Mouse (Mus musculus) midbrain, embryonic 12.5 days (tissue): Measurements from ENCODE around the gene Zan. TPM values are rescaled to one million over a fixed set of nuclear protein-coding genes. Genes with fewer than 3 reads are reported as not detected.

Source experiments
- ATAC-seq: fragments of 200-750 bp; cut with Nextera tagmentation; 2 replicates; pipeline ENCODE4 v1.8.0; 2017; ENCODE audit warnings: low read depth, moderate TSS enrichment, moderate library complexity; ENCODE audit not compliant: low FRiP score
- H3K27ac ChIP-seq: fragments of 300-500 bp; sonication (generic); replicated peaks from 2 replicates; pipeline ENCODE4 v1.5.1; 2016; ENCODE audit warnings: mild to moderate bottlenecking
- H3K27me3 ChIP-seq: fragments of 300-500 bp; sonication (generic); 2 replicates; pipeline ENCODE4 v1.6.1; 2016; ENCODE audit warnings: mild to moderate bottlenecking
- H3K36me3 ChIP-seq: fragments of 300-500 bp; sonication (generic); 2 replicates; pipeline ENCODE4 v1.6.1; 2016
- H3K4me1 ChIP-seq: fragments of 300-500 bp; sonication (generic); 2 replicates; pipeline ENCODE4 v1.6.1; 2016
- H3K4me2 ChIP-seq: fragments of 300-500 bp; sonication (generic); replicated peaks from 2 replicates; pipeline ENCODE4 v1.6.1; 2016; ENCODE audit warnings: mild to moderate bottlenecking, moderate library complexity
- H3K4me3 ChIP-seq: fragments of 300-500 bp; sonication (generic); 2 replicates; pipeline ENCODE4 v1.5.1; 2016; ENCODE audit warnings: mild to moderate bottlenecking
- H3K9ac ChIP-seq: fragments of 300-500 bp; sonication (generic); replicated peaks from 2 replicates; pipeline ENCODE4 v1.6.1; 2016; ENCODE audit warnings: mild to moderate bottlenecking, moderate library complexity
- H3K9me3 ChIP-seq: fragments of 300-500 bp; sonication (generic); 2 replicates; pipeline ENCODE4 v1.6.1; 2016; ENCODE audit warnings: mild to moderate bottlenecking
- WGBS: fragments of 180-500 bp; shearing (Covaris S2); methylation state at CpG from one replicate; pipeline ENCODE4 v1.1.7; 2016; 5-methylcytosine and 5-hydroxymethylcytosine counted together
- polyA plus RNA-seq: library from polyadenylated mRNA; unstranded; fragments of >200 nt; fragmentation: Nextera tagmentation; extraction: Ambion mirVana; gene quantifications from 2 replicates; pipeline ENCODE4 v1.2.1, GENCODE M21; 2016

Zan gene
- polyA plus RNA-seq, 1 experiment from 2014 or later: 0.03 TPM

GRCm38 (mm10) chr5:137394456-137394855 is 82.4 kb downstream of the Zan start:
- H3K36me3 ChIP-seq: no peaks in the 10 kb centered on the region
- ATAC-seq: no peak
- 47% methylated on average over 7 of the region's 7 CpGs for WGBS
- H3K9me3 ChIP-seq: no peaks in the 10 kb centered on the region
- H3K4me1 ChIP-seq: no peaks in the 10 kb centered on the region
- no peak overlapping the region for H3K4me3 ChIP-seq
- peaks cover 4% of the 10 kb centered on the region; the same call in 1 of the 2 replicates for H3K27me3 ChIP-seq
- no peak overlapping the region for H3K9ac ChIP-seq
- no peak overlapping the region for H3K4me2 ChIP-seq
- no peak overlapping the region for H3K27ac ChIP-seq

- Histone ChIP-seq H3K27ac (no peak overlapping the region), H3K36me3 (no peaks in the 10 kb centered on the region), H3K4me1 (no peaks in the 10 kb centered on the region), H3K27me3 (peaks cover 4% of the 10 kb centered on the region; the same call in 1 of the 2 replicates), H3K9ac (no peak overlapping the region), H3K4me3 (no peak overlapping the region), H3K4me2 (no peak overlapping the region), H3K9me3 (no peaks in the 10 kb centered on the region)
- WGBS: 81% methylated on average over 8 of the region's 8 CpGs
- ATAC-seq: no peak
Observed at GRCm38 (mm10) chr5:137391641-137392040, 85.2 kb downstream of the Zan start.

- WGBS: 84% methylated on average over 7 of the region's 7 CpGs
- Histone ChIP-seq H3K27me3 (no peaks in the 10 kb centered on the region), H3K4me2 (no peak overlapping the region), H3K36me3 (no peaks in the 10 kb centered on the region), H3K9me3 (no peaks in the 10 kb centered on the region), H3K4me1 (no peaks in the 10 kb centered on the region), H3K27ac (no peak overlapping the region), H3K4me3 (no peak overlapping the region), H3K9ac (no peak overlapping the region)
- no peak for ATAC-seq
Observed at GRCm38 (mm10) chr5:137386712-137387111, 90.2 kb downstream of the Zan start.

- 80% methylated on average over 7 of the region's 7 CpGs for WGBS
- Histone ChIP-seq H3K27ac (no peak overlapping the region), H3K4me2 (no peak overlapping the region), H3K36me3 (no peaks in the 10 kb centered on the region), H3K4me3 (no peak overlapping the region), H3K9me3 (no peaks in the 10 kb centered on the region), H3K27me3 (no peaks in the 10 kb centered on the region), H3K4me1 (no peaks in the 10 kb centered on the region), H3K9ac (no peak overlapping the region)
- ATAC-seq: no peak
Observed at GRCm38 (mm10) chr5:137383441-137383840, 93.4 kb downstream of the Zan start.

- Histone ChIP-seq H3K9me3 (no peaks in the 10 kb centered on the region), H3K4me1 (peaks cover 4% of the 10 kb centered on the region; the same call in 1 of the 2 replicates), H3K36me3 (no peaks in the 10 kb centered on the region), H3K4me3 (no peak overlapping the region), H3K27me3 (no peaks in the 10 kb centered on the region), H3K27ac (no peak overlapping the region), H3K4me2 (no peak overlapping the region), H3K9ac (no peak overlapping the region)
- ATAC-seq: no peak
- 59% methylated on average over 4 of the region's 4 CpGs for WGBS
Observed at GRCm38 (mm10) chr5:137381152-137381551, 95.7 kb downstream of the Zan start.

GRCm38 (mm10) chr5:137377603-137378002 is 99.3 kb downstream of the Zan start:
- Histone ChIP-seq H3K27ac (no peak overlapping the region), H3K4me2 (no peak overlapping the region; the same call in 1 of the 2 replicates), H3K36me3 (peaks cover 22% of the 10 kb centered on the region), H3K4me1 (peaks cover 6% of the 10 kb centered on the region), H3K9me3 (no peaks in the 10 kb centered on the region), H3K9ac (no peak overlapping the region), H3K4me3 (no peak overlapping the region), H3K27me3 (no peaks in the 10 kb centered on the region)
- ATAC-seq: no peak
- 45% methylated on average over 10 of the region's 15 CpGs for WGBS

GRCm38 (mm10) chr5:137377176-137377575 is 99.7 kb downstream of the Zan start:
- Histone ChIP-seq H3K4me3 (no peak overlapping the region), H3K27me3 (no peaks in the 10 kb centered on the region), H3K4me2 (no peak overlapping the region; the same call in 1 of the 2 replicates), H3K36me3 (peaks cover 26% of the 10 kb centered on the region), H3K9me3 (no peaks in the 10 kb centered on the region), H3K4me1 (peaks cover 6% of the 10 kb centered on the region), H3K27ac (no peak overlapping the region), H3K9ac (no peak overlapping the region)
- 38% methylated on average over 10 of the region's 11 CpGs for WGBS
- no peak for ATAC-seq

- H3K27ac ChIP-seq: no peak overlapping the region
- H3K4me2 ChIP-seq: no peak overlapping the region
- no peak overlapping the region for H3K9ac ChIP-seq
- ATAC-seq: 0 out of 2 replicates have a peak, but pooled peaks have one; percentile 52
- H3K27me3 ChIP-seq: no peaks in the 10 kb centered on the region
- peaks cover 31% of the 10 kb centered on the region for H3K36me3 ChIP-seq
- H3K4me3 ChIP-seq: no peak overlapping the region
- H3K9me3 ChIP-seq: no peaks in the 10 kb centered on the region
- WGBS: 53% methylated on average over 9 of the region's 9 CpGs
- H3K4me1 ChIP-seq: peaks cover 6% of the 10 kb centered on the region
Observed at GRCm38 (mm10) chr5:137376722-137377121, 100.1 kb downstream of the Zan start.

- Histone ChIP-seq H3K4me2 (no peak overlapping the region), H3K27me3 (no peaks in the 10 kb centered on the region), H3K27ac (no peak overlapping the region), H3K4me1 (peaks cover 6% of the 10 kb centered on the region), H3K9ac (no peak overlapping the region), H3K9me3 (no peaks in the 10 kb centered on the region), H3K36me3 (peaks cover 36% of the 10 kb centered on the region), H3K4me3 (no peak overlapping the region)
- ATAC-seq: no peak
- WGBS: 39% methylated on average over 7 of the region's 7 CpGs
Observed at GRCm38 (mm10) chr5:137376198-137376597, 100.7 kb downstream of the Zan start.

GRCm38 (mm10) chr5:137375627-137376026 is 101.2 kb downstream of the Zan start:
- ATAC-seq: no peak
- H3K27ac ChIP-seq: no peak overlapping the region; the same call in 1 of the 2 replicates
- H3K9ac ChIP-seq: no peak overlapping the region
- H3K4me3 ChIP-seq: no peak overlapping the region
- no peak overlapping the region for H3K4me2 ChIP-seq
- no peaks in the 10 kb centered on the region for H3K27me3 ChIP-seq
- H3K9me3 ChIP-seq: no peaks in the 10 kb centered on the region
- WGBS: 54% methylated on average over 2 of the region's 2 CpGs
- peaks cover 42% of the 10 kb centered on the region for H3K36me3 ChIP-seq
- peaks cover 6% of the 10 kb centered on the region for H3K4me1 ChIP-seq

GRCm38 (mm10) chr5:137374521-137375080 is 102.3 kb downstream of the Zan start:
- no peak for ATAC-seq
- no peak overlapping the region for H3K4me2 ChIP-seq
- H3K27ac ChIP-seq: no peak overlapping the region
- H3K4me3 ChIP-seq: no peak overlapping the region
- H3K4me1 ChIP-seq: peaks cover 6% of the 10 kb centered on the region
- no peaks in the 10 kb centered on the region for H3K27me3 ChIP-seq
- no peak overlapping the region for H3K9ac ChIP-seq
- H3K36me3 ChIP-seq: peaks cover 52% of the 10 kb centered on the region
- H3K9me3 ChIP-seq: no peaks in the 10 kb centered on the region
- 85% methylated on average over 4 of the region's 4 CpGs for WGBS

- H3K4me2 ChIP-seq: no peak overlapping the region
- no peak for ATAC-seq
- H3K27ac ChIP-seq: no peak overlapping the region
- H3K4me1 ChIP-seq: peaks cover 6% of the 10 kb centered on the region
- no peaks in the 10 kb centered on the region for H3K9me3 ChIP-seq
- H3K27me3 ChIP-seq: no peaks in the 10 kb centered on the region
- no peak overlapping the region for H3K9ac ChIP-seq
- H3K36me3 ChIP-seq: peaks cover 63% of the 10 kb centered on the region
- no peak overlapping the region for H3K4me3 ChIP-seq
- 90% methylated on average over 12 of the region's 12 CpGs for WGBS
Observed at GRCm38 (mm10) chr5:137373371-137373950, 103.4 kb downstream of the Zan start.
